Mouse (Mus musculus): ENCODE data around the gene Adam19. TPM values are rescaled to one million over a fixed set of nuclear protein-coding genes. Genes with fewer than 3 reads are reported as not detected.

The Adam19 gene
- polyA plus RNA-seq, 1 experiment from 2014 or later: 44.2 TPM

DNA sequence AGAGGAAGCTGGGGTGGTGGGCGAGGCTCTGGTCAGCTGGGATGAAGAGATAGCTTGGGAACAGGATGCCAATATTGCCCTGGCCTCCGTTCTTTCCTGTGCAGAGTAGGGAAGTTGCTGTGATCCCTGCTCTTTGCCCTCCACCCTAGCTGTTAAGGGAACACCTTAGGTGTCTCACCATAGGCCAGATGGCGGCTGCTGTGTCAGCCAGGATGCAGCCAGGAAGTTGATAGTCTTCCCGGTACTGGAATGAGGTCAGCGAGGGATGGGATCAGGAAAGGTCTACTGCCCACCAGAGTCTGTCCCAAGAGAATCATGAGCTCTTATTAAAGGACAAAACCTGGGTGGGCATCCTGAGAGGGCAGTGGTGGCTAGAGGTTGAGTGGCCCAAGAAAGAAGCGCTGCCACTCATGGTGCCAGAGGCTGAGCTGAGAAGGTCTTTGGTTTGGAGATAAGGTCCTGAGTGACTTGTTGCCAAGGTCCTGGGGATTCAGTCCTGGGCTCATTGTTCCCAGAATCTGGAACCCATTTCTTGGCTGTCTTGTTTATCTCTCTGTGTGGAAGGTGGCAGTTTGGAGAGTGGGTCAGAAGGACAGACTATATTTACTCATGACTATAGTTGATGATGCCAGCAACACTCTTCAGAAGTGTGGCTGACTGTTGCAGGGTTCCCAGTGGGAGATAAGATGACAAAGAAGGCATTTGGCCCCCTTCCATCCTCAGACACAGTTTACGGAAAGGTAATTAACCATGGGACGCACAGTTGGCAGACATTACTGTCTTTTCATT, 54.6 kb downstream of the Adam19 start:
- WGBS: 61% methylated on average over 8 of the region's 8 CpGs
- Histone ChIP-seq H3K27ac (ENCODE audit: poor library complexity, severe bottlenecking) (peak overlapping the region; percentile 58), H3K4me2 (no peak overlapping the region), H3K27me3 (replicated peaks) (no peaks in the 10 kb centered on the region), H3K4me3 (no peak overlapping the region), H3K4me1 (replicated peaks) (peaks cover 22% of the 10 kb centered on the region), H3K9ac (no peak overlapping the region), H3K36me3 (peaks cover 72% of the 10 kb centered on the region), H3K9me3 (replicated peaks) (no peaks in the 10 kb centered on the region)
- ATAC-seq (ENCODE audit: insufficient number of reproducible peaks, low FRiP score): peak; percentile 24; the same call in 1 of the 2 replicates

- no peak for ATAC-seq (ENCODE audit: insufficient number of reproducible peaks, low FRiP score)
- 67% methylated on average over 1 of the region's 1 CpGs for WGBS
- Histone ChIP-seq H3K27me3 (replicated peaks) (no peaks in the 10 kb centered on the region), H3K36me3 (peaks cover 72% of the 10 kb centered on the region), H3K9ac (no peak overlapping the region), H3K9me3 (replicated peaks) (no peaks in the 10 kb centered on the region), H3K27ac (ENCODE audit: poor library complexity, severe bottlenecking) (no peak overlapping the region), H3K4me2 (no peak overlapping the region), H3K4me1 (replicated peaks) (peaks cover 22% of the 10 kb centered on the region), H3K4me3 (no peak overlapping the region)
Observed at GRCm38 (mm10) chr11:46110945-46111287, 55.1 kb downstream of the Adam19 start.

DNA sequence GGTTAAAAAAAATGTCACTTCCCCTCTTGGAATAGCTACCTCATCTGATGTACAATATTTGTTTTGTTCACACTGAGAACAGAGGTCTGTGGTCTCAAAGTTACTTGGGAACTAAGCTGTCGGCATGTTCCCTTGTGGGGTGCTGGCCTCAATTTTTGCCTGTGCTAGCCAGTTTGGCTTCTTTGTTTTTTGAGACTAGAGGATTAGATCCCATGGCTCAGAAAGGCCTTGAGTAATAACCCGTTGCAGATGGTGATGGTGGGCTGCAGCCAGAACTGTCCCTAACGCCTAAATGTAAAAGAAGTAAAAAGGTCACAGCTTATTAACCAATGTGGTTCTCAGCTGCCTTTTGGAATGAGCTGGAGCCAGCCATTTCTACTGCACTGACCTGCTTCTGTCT, 57.4 kb downstream of the Adam19 start:
- Histone ChIP-seq H3K4me2 (no peak overlapping the region), H3K27me3 (replicated peaks) (no peaks in the 10 kb centered on the region), H3K27ac (ENCODE audit: poor library complexity, severe bottlenecking) (no peak overlapping the region), H3K9ac (no peak overlapping the region), H3K4me3 (no peak overlapping the region), H3K36me3 (peaks cover 72% of the 10 kb centered on the region), H3K9me3 (replicated peaks) (no peaks in the 10 kb centered on the region), H3K4me1 (replicated peaks) (peaks cover 22% of the 10 kb centered on the region)
- 91% methylated on average over 3 of the region's 3 CpGs for WGBS
- no peak for ATAC-seq (ENCODE audit: insufficient number of reproducible peaks, low FRiP score)

DNA sequence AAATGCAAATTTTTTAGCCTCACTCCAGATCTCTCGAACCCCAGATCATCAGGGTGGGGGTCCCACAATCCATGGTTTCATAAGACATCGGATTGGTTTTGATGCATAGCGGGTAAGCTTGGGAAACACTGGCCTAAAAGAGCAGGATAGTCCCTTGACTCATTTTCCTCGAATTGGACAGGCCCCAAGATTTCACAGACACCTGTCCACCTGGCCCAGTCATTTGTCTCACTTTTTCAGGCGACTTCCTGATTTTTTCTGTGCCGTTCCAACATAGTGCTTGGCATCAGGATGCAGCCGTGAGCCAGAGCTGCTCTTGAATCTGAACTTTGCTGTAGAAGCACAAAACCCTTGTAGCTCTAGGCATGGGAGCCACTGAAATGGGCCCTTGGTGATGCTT, 58.4 kb downstream of the Adam19 start:
- Histone ChIP-seq H3K9ac (no peak overlapping the region), H3K9me3 (replicated peaks) (no peaks in the 10 kb centered on the region), H3K4me1 (replicated peaks) (peaks cover 22% of the 10 kb centered on the region), H3K4me2 (no peak overlapping the region), H3K36me3 (peaks cover 80% of the 10 kb centered on the region), H3K27me3 (replicated peaks) (no peaks in the 10 kb centered on the region), H3K4me3 (no peak overlapping the region), H3K27ac (ENCODE audit: poor library complexity, severe bottlenecking) (no peak overlapping the region)
- no peak for ATAC-seq (ENCODE audit: insufficient number of reproducible peaks, low FRiP score)
- 87% methylated on average over 7 of the region's 7 CpGs for WGBS

DNA sequence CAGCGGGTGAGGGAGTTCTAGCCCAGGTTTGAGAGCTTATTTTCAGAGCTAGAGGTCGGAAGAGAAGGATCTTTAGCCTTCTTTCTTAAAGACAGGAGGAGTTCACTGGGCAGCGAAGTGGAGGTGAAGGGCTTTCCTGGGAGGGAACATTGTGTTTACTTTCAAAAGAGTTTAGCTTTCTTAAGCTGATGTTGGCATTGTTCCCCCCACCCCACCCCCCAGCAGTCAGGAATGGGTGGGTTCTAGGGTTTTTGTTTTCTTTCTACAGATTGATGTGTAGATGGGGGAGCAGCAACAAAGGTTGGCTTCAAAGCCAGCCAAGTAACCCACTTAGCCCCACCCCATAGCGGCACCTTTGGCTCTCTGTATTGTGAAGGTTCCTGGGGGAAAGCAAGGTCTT, 59.2 kb downstream of the Adam19 start:
- WGBS: 83% methylated on average over 4 of the region's 4 CpGs
- Histone ChIP-seq H3K9ac (no peak overlapping the region), H3K4me1 (replicated peaks) (peaks cover 16% of the 10 kb centered on the region), H3K4me3 (no peak overlapping the region), H3K4me2 (no peak overlapping the region), H3K27me3 (replicated peaks) (no peaks in the 10 kb centered on the region), H3K36me3 (peaks cover 84% of the 10 kb centered on the region), H3K27ac (ENCODE audit: poor library complexity, severe bottlenecking) (no peak overlapping the region), H3K9me3 (replicated peaks) (no peaks in the 10 kb centered on the region)
- ATAC-seq (ENCODE audit: insufficient number of reproducible peaks, low FRiP score): no peak

GRCm38 (mm10) chr11:46115411-46116173, 59.8 kb downstream of the Adam19 start:
- peaks cover 86% of the 10 kb centered on the region for H3K36me3 ChIP-seq
- ATAC-seq (ENCODE audit: insufficient number of reproducible peaks, low FRiP score): no peak
- 77% methylated on average over 9 of the region's 9 CpGs for WGBS

GRCm38 (mm10) chr11:46116510-46116909, 60.7 kb downstream of the Adam19 start:
- H3K4me3 ChIP-seq: no peak overlapping the region
- H3K27ac ChIP-seq (ENCODE audit: poor library complexity, severe bottlenecking): no peak overlapping the region
- H3K4me2 ChIP-seq: no peak overlapping the region
- H3K27me3 ChIP-seq (replicated peaks): no peaks in the 10 kb centered on the region
- 87% methylated on average over 2 of the region's 2 CpGs for whole genome bisulfite sequencing
- H3K4me1 ChIP-seq (replicated peaks): peaks cover 11% of the 10 kb centered on the region; the same call in 1 of the 2 replicates
- H3K9ac ChIP-seq: no peak overlapping the region
- no peaks in the 10 kb centered on the region for H3K9me3 ChIP-seq (replicated peaks)
- peaks cover 90% of the 10 kb centered on the region for H3K36me3 ChIP-seq
- ATAC-seq (ENCODE audit: insufficient number of reproducible peaks, low FRiP score): no peak

More at GRCm38 (mm10) chr11:46115411-46116173, 59.8 kb downstream of the Adam19 start:
- Histone ChIP-seq H3K4me3 (no peak overlapping the region), H3K27me3 (replicated peaks) (no peaks in the 10 kb centered on the region), H3K4me2 (no peak overlapping the region), H3K9ac (no peak overlapping the region), H3K27ac (ENCODE audit: poor library complexity, severe bottlenecking) (no peak overlapping the region), H3K4me1 (replicated peaks) (peaks cover 10% of the 10 kb centered on the region), H3K9me3 (replicated peaks) (no peaks in the 10 kb centered on the region)

DNA sequence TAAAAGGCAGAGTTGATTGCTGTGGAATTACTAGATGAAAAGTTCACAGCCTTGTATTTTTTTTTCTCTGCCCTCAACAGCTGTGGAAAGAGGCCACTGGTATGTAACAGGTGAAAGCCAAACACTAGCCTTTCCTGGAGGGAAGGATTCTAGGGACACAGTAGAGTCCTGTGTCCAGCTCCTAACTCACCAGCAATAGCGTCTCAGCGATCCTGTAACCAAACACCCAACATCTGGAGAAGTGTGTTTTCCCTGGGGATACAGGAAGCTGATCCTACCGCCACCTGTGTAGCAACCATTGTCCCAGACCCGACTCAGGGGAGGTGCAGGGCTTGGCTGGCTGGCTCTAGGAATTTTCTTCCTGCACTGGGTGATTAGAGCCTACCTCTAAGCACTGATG, 63.8 kb downstream of the Adam19 start:
- Histone ChIP-seq H3K27ac (ENCODE audit: poor library complexity, severe bottlenecking) (no peak overlapping the region), H3K36me3 (peaks cover 92% of the 10 kb centered on the region), H3K4me3 (no peak overlapping the region), H3K9ac (no peak overlapping the region), H3K4me2 (no peak overlapping the region), H3K27me3 (replicated peaks) (no peaks in the 10 kb centered on the region), H3K4me1 (replicated peaks) (peaks cover 5% of the 10 kb centered on the region; the same call in 1 of the 2 replicates), H3K9me3 (replicated peaks) (no peaks in the 10 kb centered on the region)
- ATAC-seq (ENCODE audit: insufficient number of reproducible peaks, low FRiP score): no peak
- WGBS: 42% methylated on average over 4 of the region's 4 CpGs

- Histone ChIP-seq H3K4me2 (no peak overlapping the region), H3K4me3 (no peak overlapping the region), H3K9ac (no peak overlapping the region), H3K27me3 (replicated peaks) (no peaks in the 10 kb centered on the region), H3K4me1 (replicated peaks) (peaks cover 5% of the 10 kb centered on the region; the same call in 1 of the 2 replicates), H3K36me3 (peaks cover 92% of the 10 kb centered on the region), H3K9me3 (replicated peaks) (no peaks in the 10 kb centered on the region), H3K27ac (ENCODE audit: poor library complexity, severe bottlenecking) (no peak overlapping the region)
- 92% methylated on average over 10 of the region's 10 CpGs for WGBS
- ATAC-seq (ENCODE audit: insufficient number of reproducible peaks, low FRiP score): no peak
Observed at GRCm38 (mm10) chr11:46120084-46120483, 64.3 kb downstream of the Adam19 start.

GRCm38 (mm10) chr11:46121666-46122065, 65.9 kb downstream of the Adam19 start:
- ATAC-seq (ENCODE audit: insufficient number of reproducible peaks, low FRiP score): no peak
- no peak overlapping the region for H3K27ac ChIP-seq (ENCODE audit: poor library complexity, severe bottlenecking)
- peaks cover 90% of the 10 kb centered on the region for H3K36me3 ChIP-seq

DNA sequence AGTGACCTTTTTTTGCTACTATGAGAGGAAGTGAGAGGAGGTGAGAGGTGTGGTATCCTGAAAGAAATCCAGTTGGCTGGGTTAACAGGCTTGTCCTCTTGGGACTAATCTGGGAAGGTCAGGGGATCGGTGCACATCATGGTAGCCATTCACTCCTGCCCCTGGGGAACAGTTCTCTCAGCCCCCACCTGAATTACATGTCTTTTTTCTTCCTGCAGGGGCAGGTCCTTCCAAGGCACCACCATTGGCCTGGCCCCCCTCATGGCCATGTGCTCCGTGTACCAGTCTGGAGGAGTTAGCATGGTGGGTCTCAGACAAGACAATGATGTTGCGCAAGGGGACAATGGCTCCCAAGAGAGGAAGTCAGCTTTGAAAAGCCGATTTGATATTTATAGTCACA, 67.1 kb downstream of the Adam19 start:
- no peak for ATAC-seq (ENCODE audit: insufficient number of reproducible peaks, low FRiP score)
- H3K4me2 ChIP-seq: no peak overlapping the region
- H3K9ac ChIP-seq: no peak overlapping the region
- H3K4me1 ChIP-seq (replicated peaks): peaks cover 5% of the 10 kb centered on the region
- no peaks in the 10 kb centered on the region for H3K27me3 ChIP-seq (replicated peaks)
- H3K9me3 ChIP-seq (replicated peaks): no peaks in the 10 kb centered on the region
- WGBS: 87% methylated on average over 4 of the region's 4 CpGs
- H3K27ac ChIP-seq (ENCODE audit: poor library complexity, severe bottlenecking): no peak overlapping the region
- no peak overlapping the region for H3K4me3 ChIP-seq
- H3K36me3 ChIP-seq: peaks cover 93% of the 10 kb centered on the region

More at GRCm38 (mm10) chr11:46121666-46122065, 65.9 kb downstream of the Adam19 start:
- H3K4me1 ChIP-seq (replicated peaks): peaks cover 5% of the 10 kb centered on the region; the same call in 1 of the 2 replicates
- WGBS: 56% methylated on average over 4 of the region's 4 CpGs
- no peaks in the 10 kb centered on the region for H3K9me3 ChIP-seq (replicated peaks)
- H3K27me3 ChIP-seq (replicated peaks): no peaks in the 10 kb centered on the region
- H3K4me2 ChIP-seq: no peak overlapping the region
- no peak overlapping the region for H3K4me3 ChIP-seq
- no peak overlapping the region for H3K9ac ChIP-seq
